Mouse (Mus musculus): ENCODE results near the gene Usp7. TPM values are rescaled to one million over a fixed set of nuclear protein-coding genes. Genes with fewer than 3 reads are reported as not detected.

Usp7 gene
- total and polyA plus RNA-seq, 3 experiments: 94.2 to 425 (median 101) TPM

GRCm38 (mm10) chr16:8671551-8672349 is 120.4 kb downstream of the Usp7 start, which contains the start of gene Carhsp1 (continued):
- TF ChIP-seq ZNF384 (IDR thresholded peaks at IDR 0.05; ENCODE audit: low read depth, low read length) (no peak; the same call in 1 of the 2 replicates), CHD2 (IDR thresholded peaks at IDR 0.05; ENCODE audit: low read length) (no peak), JUND (IDR thresholded peaks at IDR 0.05; ENCODE audit: low read depth, low read length) (no peak), MYC (IDR thresholded peaks at IDR 0.05; ENCODE audit: low read depth, low read length) (no peak), TBP (IDR thresholded peaks at IDR 0.05; ENCODE audit: low read depth, low read length) (peak; percentile 73)

GRCm38 (mm10) chr16:8670041-8671035 is 121.8 kb downstream of the Usp7 start:
- peak; percentile 50 for DNase-seq (ENCODE audit: low read depth, low spot score)
- Histone ChIP-seq H3K27me3 (ENCODE audit: control insufficient read depth in 1 of 2, insufficient read depth in 2 of 2, low read length in 2 of 2) (no peaks in the 10 kb centered on the region), H3K4me1 (ENCODE audit: control insufficient read depth in 1 of 2, insufficient read depth in 2 of 2, low read length in 2 of 2) (peaks cover 6 to 33% of the 10 kb centered on the region in 2 experiments), H3K27ac (ENCODE audit: control insufficient read depth, low read depth, low read length) (no peak overlapping the region), H3K36me3 (ENCODE audit: control insufficient read depth in 1 of 2, insufficient read depth in 2 of 2, low read length in 2 of 2) (peaks cover 0 to 16% of the 10 kb centered on the region in 2 experiments; a peak in 2 of 4 replicates), H3K79me2 (ENCODE audit: control insufficient read depth, insufficient read depth, low read length, poor library complexity) (no peaks in the 10 kb centered on the region; the same call in none of the 2 replicates), H3K9ac (ENCODE audit: control insufficient read depth, low read depth, low read length, poor library complexity, severe bottlenecking) (no peak overlapping the region), H3K9me3 (replicated peaks; ENCODE audit: insufficient read depth, low read length) (no peaks in the 10 kb centered on the region), H3K4me3 (ENCODE audit: control insufficient read depth in 1 of 2, insufficient read depth in 1 of 2, low read depth in 2 of 2, low read length in 2 of 2) (peak overlapping the region in 1 of 2 experiments; percentile 43; a peak in 1 of 4 replicates)
- TF ChIP-seq MAZ (IDR thresholded peaks at IDR 0.05; ENCODE audit: low read depth, low read length): 0 out of 2 replicates have a peak, but pooled peaks have one; percentile 10
- TF ChIP-seq UBTF (IDR thresholded peaks at IDR 0.05; ENCODE audit: borderline replicate concordance, insufficient read depth, low read depth, low read length): no peak

- peaks cover 0 to 16% of the 10 kb centered on the region in 2 experiments; a peak in 2 of 4 replicates for H3K36me3 ChIP-seq (ENCODE audit: control insufficient read depth in 1 of 2, insufficient read depth in 2 of 2, low read length in 2 of 2)
- no peak for DNase-seq (ENCODE audit: low read depth, low spot score)
- H3K4me1 ChIP-seq (ENCODE audit: control insufficient read depth in 1 of 2, insufficient read depth in 2 of 2, low read length in 2 of 2): peaks cover 6 to 32% of the 10 kb centered on the region in 2 experiments
- H3K9me3 ChIP-seq (replicated peaks; ENCODE audit: insufficient read depth, low read length): no peaks in the 10 kb centered on the region
- no peaks in the 10 kb centered on the region for H3K27me3 ChIP-seq (ENCODE audit: control insufficient read depth in 1 of 2, insufficient read depth in 2 of 2, low read length in 2 of 2)
- no peak overlapping the region for H3K4me3 ChIP-seq (ENCODE audit: control insufficient read depth in 1 of 2, insufficient read depth in 1 of 2, low read depth in 2 of 2, low read length in 2 of 2)
- no peak overlapping the region for H3K27ac ChIP-seq (ENCODE audit: control insufficient read depth, low read depth, low read length)
- H3K79me2 ChIP-seq (ENCODE audit: control insufficient read depth, insufficient read depth, low read length, poor library complexity): no peaks in the 10 kb centered on the region; the same call in none of the 2 replicates
- no peak for TF ChIP-seq MAX (IDR thresholded peaks at IDR 0.05; ENCODE audit: low read length)
- TF ChIP-seq JUND (IDR thresholded peaks at IDR 0.05; ENCODE audit: low read depth, low read length): no peak
- no peak for TF ChIP-seq CTCF (IDR thresholded peaks at IDR 0.05 in 2 of 3, conservative IDR thresholded peaks at IDR 0.05 in 1 of 3; ENCODE audit: control insufficient read depth in 1 of 3, insufficient read depth in 1 of 3, low read depth in 2 of 3, low read length in 3 of 3, poor library complexity in 1 of 3, severe bottlenecking in 1 of 3)
- no peak for TF ChIP-seq MXI1 (IDR thresholded peaks at IDR 0.05; ENCODE audit: low read depth, low read length)
- TF ChIP-seq ELF1 (IDR thresholded peaks at IDR 0.05; ENCODE audit: low read depth, low read length): no peak
- TF ChIP-seq ZMIZ1 (IDR thresholded peaks at IDR 0.05; ENCODE audit: low read depth, low read length): no peak
- no peak for TF ChIP-seq TCF12 (IDR thresholded peaks at IDR 0.05; ENCODE audit: low read depth, low read length)
- no peak for TF ChIP-seq POLR2AphosphoS2 (IDR thresholded peaks at IDR 0.05; ENCODE audit: low read length)
- TF ChIP-seq BHLHE40 (IDR thresholded peaks at IDR 0.05; ENCODE audit: borderline replicate concordance, low read depth, low read length): no peak
- TF ChIP-seq POLR2AphosphoS5 (IDR thresholded peaks at IDR 0.05; ENCODE audit: borderline replicate concordance, low read depth, low read length): no peak
- no peak for TF ChIP-seq E2F4 (IDR thresholded peaks at IDR 0.05; ENCODE audit: borderline replicate concordance, low read depth, low read length)
- no peak for TF ChIP-seq USF1 (IDR thresholded peaks at IDR 0.05; ENCODE audit: low read depth, low read length)
- TF ChIP-seq KAT2A (conservative IDR thresholded peaks at IDR 0.05; ENCODE audit: low read depth, low read length): no peak
- TF ChIP-seq NELFE (IDR thresholded peaks at IDR 0.05; ENCODE audit: low read depth, low read length): no peak
- no peak for TF ChIP-seq CHD1 (IDR thresholded peaks at IDR 0.05; ENCODE audit: low read depth, low read length)
- no peak overlapping the region for H3K9ac ChIP-seq (ENCODE audit: control insufficient read depth, low read depth, low read length, poor library complexity, severe bottlenecking)
Measured at GRCm38 (mm10) chr16:8669432-8669831, 122.7 kb downstream of the Usp7 start.

Data from MEL (cell line).